Mouse (Mus musculus): ENCODE results near the gene Agap1.

The Agap1 gene

DNA sequence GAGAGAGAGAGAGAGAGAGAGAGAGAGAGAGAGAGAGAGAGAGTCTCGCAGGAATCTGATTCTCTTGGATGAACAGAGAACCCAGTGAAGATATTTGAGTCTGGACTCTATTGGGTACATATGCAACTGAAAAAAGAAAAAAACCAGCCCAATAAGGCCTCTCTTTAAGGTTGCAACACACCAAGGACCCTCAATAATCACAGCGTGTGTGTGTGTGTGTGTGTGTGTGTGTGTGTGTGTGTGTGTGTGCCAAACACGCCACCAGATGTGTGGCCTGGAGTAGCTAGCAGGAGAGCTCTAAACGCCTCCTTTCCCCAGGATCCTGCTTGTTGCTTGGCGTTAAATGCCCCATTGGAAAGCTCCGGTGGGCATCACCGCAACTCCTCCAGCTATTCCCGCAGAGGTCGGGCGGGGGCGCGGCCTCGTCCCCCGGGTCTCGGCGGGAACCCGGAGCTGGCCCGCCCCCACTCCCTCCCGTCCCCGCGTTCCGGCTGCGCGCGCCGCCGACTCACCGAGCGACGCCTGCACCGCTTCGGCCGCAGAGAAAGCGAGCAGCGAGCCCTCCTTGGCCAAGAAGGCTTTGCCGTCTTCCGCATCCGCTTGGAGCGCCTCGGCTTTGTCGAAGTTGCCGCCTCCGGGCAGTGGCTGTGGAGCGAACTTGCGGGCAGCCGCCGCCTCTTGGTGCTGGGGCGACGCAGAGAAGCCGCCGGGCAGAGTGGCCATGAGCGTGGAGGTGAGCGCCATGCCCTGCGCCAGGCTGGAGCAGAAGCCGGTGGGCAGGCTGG is 475.3 kb downstream of the Agap1 start:
- peak; percentile 82 for DNase-seq (ENCODE audit: extremely low spot score, low spot score)

- DNase-seq (ENCODE audit: extremely low spot score, low spot score): no peak
These were observed 475.9 kb downstream of the Agap1 start for GRCm38 (mm10) chr1:89930551-89930950.

GRCm38 (mm10) chr1:89931120-89931519 is 476.5 kb downstream of the Agap1 start, which contains the start of gene Gbx2:
Gene Gbx2 (minus strand): TSS chr1:89931179.
- DNase-seq (ENCODE audit: extremely low spot score, low spot score): peak; percentile 93

DNA sequence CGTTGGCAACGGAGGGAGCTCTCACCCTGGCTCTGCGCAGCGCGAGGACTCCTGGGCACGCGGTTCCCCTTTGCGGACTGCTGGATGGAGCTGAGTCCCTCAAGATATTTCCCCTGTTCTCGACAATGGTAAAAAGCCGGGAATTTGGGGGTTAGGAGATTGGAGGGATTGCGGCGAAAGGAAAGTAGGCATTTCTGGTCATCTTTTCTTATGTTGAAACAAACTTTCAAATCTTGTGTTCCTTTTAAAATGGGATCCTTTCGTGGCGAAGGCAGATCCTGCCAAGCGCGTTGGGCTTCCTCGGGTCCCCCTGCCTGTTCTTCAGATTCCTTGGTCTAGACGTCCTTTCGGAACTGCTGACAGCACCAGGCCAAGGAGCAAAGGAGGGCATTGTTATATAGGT is 477.4 kb downstream of the Agap1 start:
- DNase-seq (ENCODE audit: extremely low spot score, low spot score): peak; percentile 65

DNA sequence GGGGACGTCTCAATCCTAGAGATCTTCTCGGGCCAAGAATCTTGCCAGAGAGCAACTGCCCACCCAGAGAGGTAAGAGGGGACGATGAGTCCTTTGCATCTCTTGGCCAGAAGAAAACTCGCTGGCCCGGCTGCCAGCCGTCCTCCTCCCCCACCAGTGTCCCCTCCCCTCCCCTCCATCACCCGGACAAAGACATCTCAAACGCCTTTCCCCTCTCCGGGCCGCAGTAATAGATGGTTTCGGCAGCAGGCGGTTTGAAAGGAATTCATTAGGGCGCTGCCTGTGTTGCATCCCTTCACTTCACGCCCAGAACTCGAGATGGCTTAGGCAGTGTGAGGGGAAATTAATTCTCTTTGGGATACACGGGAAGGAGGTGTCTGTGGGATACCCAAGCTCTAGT is 478.0 kb downstream of the Agap1 start:
- peak; percentile 75 for DNase-seq (ENCODE audit: extremely low spot score, low spot score)

DNA sequence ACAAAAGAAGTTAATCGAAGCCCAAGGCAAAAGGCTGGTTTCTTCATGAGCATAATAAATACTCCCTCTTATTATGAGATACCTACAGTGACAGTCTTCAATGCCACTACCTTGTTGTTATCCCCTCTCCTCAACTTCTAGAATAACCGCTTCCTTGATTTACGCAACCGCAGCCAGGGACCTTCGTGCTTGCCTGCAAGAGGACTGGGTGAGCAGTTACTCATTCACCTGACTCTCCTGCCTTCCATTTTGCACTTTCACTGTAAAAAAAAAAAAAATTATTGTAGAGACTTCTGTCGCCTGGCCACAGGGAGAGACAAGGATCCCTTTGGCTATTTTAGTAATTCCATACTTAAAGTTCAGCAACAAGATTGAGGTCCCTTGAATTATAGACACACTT is 478.4 kb downstream of the Agap1 start:
- DNase-seq (ENCODE audit: extremely low spot score, low spot score): no peak

DNA sequence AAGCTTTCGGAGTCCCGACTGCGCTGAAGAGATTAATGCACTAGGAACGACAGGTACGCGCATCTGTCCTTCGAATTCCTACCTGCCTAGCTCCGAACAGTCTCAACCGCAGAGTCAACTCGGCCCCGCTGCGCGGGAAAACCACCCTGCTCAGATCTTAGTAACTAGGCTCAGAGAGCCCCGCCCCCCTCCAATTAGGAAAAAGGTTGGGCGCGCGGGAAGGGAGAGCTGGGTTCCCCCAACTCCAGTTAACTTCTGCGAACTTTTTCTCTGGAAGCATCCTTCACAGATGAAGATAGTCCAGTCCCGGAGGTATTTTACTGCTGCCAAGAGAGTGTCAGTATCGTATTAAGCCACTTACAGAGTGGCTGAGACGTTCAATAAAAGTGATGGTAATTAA is 479.2 kb downstream of the Agap1 start:
- DNase-seq (ENCODE audit: extremely low spot score, low spot score): peak; percentile 55

DNA sequence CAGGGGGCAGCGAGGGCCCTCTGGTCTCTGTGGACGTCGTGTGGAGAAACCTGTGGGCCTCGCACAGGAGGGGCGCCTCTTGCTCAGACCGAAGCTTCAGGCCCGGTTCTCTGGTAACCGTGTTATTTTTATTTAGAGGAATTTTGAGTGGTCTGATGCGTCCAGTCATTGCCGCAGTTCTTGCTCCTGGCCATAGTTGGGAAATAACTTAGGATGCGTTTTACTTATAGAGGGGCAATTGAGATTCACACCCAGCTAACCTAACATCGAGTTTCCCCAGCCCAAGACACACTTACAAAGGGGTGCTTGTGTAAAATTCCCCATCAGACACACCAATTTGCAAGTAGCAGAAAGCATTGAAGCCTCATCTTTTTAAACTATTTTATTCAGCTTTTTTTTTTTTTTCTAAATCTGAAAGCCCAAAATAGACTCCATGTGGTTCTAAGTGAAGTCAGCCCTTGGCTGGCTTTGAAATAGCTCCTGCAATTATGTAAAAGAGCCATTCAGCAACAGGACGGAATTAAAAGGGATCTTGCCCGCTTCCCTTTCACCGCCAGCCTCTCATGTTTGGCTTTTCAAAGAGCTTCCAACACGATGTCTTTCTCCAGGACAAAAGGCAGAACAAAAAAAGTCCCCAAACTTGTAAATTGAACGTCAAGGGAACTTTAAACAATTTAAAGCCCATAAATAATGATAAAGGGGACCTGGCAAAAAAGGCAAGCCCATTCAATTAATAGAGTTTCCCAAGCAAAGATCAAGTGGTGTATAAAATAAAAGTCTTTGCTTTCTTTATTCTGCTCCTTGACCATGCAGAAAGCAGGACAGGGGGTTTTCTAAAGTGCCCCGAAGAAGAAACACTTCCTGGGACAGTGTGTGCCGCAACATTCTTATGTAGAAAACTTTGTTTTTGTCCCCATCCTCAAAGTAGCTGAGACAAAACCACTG is 480.0 kb downstream of the Agap1 start:
- peak; percentile 42 for DNase-seq (ENCODE audit: extremely low spot score, low spot score)

- peak; percentile 45 for DNase-seq (ENCODE audit: extremely low spot score, low spot score)
These were observed 481.1 kb downstream of the Agap1 start for GRCm38 (mm10) chr1:89935493-89936348.

- DNase-seq (ENCODE audit: extremely low spot score, low spot score): no peak
These were observed 484.4 kb downstream of the Agap1 start for GRCm38 (mm10) chr1:89938884-89939595.

DNA sequence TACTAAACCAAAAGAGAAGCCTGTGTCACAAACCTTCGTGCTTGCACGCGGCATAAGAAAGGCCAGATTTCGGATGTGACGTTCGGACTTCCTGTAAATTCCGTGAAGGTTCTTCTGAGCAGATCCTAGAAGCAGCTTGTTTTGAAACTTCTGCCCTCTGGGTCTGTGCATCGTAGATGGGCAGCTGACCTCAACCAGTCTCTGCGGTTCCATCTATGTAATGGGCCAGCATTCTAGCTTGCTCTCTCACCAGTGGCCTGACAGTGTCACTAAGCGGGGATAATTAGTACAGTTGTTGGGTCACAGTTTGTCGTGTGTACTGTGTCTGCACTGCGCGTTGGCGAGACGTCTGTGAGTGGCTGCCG is 485.0 kb downstream of the Agap1 start:
- no peak for DNase-seq (ENCODE audit: extremely low spot score, low spot score)

DNA sequence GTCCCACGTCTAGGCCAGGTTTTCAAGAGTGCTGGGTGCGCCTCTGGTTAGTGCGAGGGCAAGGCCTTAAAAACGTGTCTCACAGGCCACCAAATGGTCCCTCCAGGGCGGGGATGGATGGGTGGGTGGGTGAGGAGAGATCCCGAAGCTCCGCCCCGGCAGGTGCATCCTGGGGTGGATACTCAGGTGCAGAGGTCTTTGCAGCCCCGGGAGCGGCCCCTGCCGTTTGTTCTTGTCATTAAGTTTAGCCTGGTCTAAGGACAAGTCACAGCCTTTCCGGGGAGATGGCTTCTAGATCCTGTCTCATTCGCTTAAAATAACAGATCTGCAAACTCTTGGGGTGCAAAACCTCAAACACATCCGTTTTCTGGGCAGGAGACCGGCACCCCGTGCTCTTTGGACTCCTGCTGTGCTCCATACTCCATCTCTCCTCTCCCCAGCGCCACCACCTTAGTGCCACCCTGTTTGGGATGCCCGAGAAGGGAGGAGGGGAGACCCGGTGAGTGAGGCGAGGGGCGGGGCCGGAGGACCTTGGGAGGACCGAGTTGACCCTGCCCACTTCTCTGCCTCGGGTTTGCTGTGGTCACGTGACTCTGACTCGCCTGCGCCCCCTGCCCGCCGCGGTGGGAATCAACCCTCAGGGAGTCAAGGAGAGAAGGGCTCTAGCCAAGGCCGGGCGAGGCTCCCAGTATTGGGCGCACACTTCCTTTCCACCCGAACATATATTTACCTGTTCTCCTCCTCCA is 485.5 kb downstream of the Agap1 start:
- peak; percentile 97 for DNase-seq (ENCODE audit: extremely low spot score, low spot score)

- peak; percentile 51 for DNase-seq (ENCODE audit: extremely low spot score, low spot score)
These were observed 486.4 kb downstream of the Agap1 start for GRCm38 (mm10) chr1:89940961-89941524.

- DNase-seq (ENCODE audit: extremely low spot score, low spot score): peak; percentile 72
These were observed 487.2 kb downstream of the Agap1 start for GRCm38 (mm10) chr1:89941701-89942381.

GRCm38 (mm10) chr1:89942395-89942976 is 487.9 kb downstream of the Agap1 start:
- no peak for DNase-seq (ENCODE audit: extremely low spot score, low spot score)

GRCm38 (mm10) chr1:89943202-89943601 is 488.6 kb downstream of the Agap1 start:
- DNase-seq (ENCODE audit: extremely low spot score, low spot score): peak; percentile 80
